Mouse (Mus musculus): ENCODE data around the gene Zfp84. TPM values are rescaled to one million over a fixed set of nuclear protein-coding genes. Genes with fewer than 3 reads are reported as not detected.
"Not testable (repeated sequence)": the region's sequence is repeated elsewhere in the genome, so short reads cannot be mapped to it uniquely, and the experiment has no call there.

Zfp84 gene
- polyA plus RNA-seq (2021), result 11.7 TPM

DNA sequence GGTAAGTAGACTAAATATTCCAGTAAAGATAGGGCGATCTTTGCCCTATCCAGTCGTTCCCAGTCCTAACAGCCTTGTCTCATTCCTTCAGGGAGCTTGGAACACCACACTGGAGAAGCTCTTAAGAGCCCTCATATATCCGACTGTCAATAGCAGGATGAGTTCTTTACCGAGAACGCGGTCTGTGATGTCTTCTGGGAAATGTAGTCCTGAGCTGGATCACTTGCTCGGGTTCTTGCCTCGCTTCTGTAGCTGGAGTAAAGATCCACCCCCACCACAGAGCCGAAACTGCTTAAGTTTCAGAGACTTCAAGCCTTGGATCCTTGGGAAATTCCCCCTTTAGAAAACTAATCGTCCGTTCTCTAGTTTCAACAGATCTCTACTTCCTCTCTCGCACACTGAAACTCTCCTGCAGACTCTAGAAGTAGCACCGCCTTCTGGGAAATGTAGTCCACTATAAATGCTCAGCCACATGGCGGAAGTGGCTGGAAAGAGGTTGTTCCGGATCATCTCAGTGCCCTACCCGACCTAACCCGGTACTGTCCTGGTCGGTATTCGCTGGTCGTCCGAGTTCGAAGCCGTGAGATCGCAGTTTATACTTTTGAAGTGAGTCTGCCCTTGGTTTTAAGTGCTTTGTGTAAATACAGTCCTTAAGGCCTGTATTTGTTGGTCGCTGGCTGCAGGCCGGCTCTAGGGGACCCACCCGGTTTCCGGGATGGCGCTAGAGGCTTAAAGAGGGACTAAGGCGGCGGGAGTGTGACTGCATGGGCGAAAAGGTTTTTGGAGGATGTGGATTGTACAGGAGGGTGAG lies at the start of gene Zfp84:
Gene Zfp84 (plus strand): TSS at position 463 of the 811 bp plus-strand sequence.
- DNase-seq (ENCODE audit: low read depth, low spot score) (peak; percentile 88), ATAC-seq (peak; percentile 93)
- in situ Hi-C loops (cut with MboI; ENCODE audit: low pct_unique_long_range_greater_than_20kb), result no loop called here
- no peaks in the 10 kb centered on the region for H3K27me3 ChIP-seq
- POLR2A ChIA-PET, result interaction anchor here (1.1 to 1.8 kb wide), 2 partner anchors 10 to 16 kb away, joined by 5 to 7 read pairs; partner anchors contain the start of gene Zfp30
- TF ChIP-seq CTCF (IDR thresholded peaks at IDR 0.05), result no peak
- CTCF ChIA-PET, result interaction anchor here (1.1 to 1.3 kb wide), 2 partner anchors 10 to 50 kb away, joined by 3 read pairs; no protein-coding TSS in a partner anchor

DNA sequence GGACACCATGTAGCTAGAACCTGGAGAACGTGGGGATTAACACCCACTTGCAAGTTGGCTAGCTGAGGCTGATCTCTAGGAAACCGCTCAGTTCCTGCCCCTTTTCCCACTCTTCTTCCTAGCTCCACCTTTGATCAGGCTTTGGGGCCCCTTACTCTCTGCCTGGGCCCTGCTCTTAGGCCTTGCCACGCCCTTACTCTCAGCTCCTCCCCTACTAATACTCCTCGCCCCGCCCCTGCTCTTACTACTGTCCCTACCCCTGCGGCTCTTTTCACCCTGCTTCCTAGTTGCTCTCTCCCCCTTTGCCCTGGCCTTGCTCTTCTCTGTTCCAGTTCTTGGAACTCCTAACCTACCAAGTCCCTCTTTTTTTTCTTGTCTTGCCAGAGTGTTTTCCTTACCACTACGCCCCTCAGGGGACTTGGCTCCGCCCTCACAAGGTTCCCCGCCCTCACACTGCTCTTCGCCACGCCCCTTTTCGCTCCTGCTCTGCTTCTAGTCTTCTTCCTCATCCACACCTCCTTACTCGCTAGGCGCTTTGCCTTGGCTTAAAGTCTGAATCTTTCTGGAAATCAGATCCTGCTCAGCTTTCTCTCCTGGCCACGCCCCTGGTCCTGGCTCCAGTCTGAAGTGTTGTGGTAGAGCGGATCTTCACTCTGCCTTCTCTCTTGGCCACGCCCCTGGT lies 42.8 kb upstream of the Zfp84 start:
- peak; percentile 39 for ATAC-seq
- CTCF ChIA-PET; H3K27me3 ChIP-seq; DNase-seq (ENCODE audit: low read depth, low spot score); POLR2A ChIA-PET: not testable (repeated sequence)
- in situ Hi-C loops (cut with MboI; ENCODE audit: low pct_unique_long_range_greater_than_20kb), result loop anchor here (5.0 kb wide), 1 partner anchor 37 kb away; no protein-coding TSS in a partner anchor

DNA sequence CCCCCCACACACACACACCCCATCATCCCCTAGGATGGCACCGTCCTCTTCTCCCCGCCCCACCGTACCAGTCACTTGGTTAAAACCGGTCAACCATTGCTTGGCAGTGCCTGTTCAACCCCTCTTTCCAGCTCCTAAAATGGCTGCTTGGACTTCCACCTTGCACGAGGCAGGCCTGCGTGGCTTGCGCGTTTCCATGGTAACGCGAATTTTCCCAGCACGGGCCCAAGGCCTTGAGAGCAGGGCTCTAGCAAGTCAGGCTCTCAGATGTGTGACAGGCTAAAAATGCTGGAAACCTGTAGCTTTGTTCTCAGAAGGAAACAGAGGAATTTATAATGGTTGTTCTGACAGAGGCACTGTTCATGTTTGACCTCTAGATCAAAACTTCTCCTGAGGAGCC lies 41.5 kb upstream of the Zfp84 start, which contains the start of gene Catsperg2:
Gene Catsperg2 (minus strand): TSS at position 173 of the 400 bp plus-strand sequence.
- POLR2A ChIA-PET; DNase-seq (ENCODE audit: low read depth, low spot score); ATAC-seq; H3K27me3 ChIP-seq; CTCF ChIA-PET: not testable (repeated sequence)
- in situ Hi-C loops (cut with MboI; ENCODE audit: low pct_unique_long_range_greater_than_20kb), result loop anchor here (5.0 kb wide), 1 partner anchor 35 kb away; no protein-coding TSS in a partner anchor

DNA sequence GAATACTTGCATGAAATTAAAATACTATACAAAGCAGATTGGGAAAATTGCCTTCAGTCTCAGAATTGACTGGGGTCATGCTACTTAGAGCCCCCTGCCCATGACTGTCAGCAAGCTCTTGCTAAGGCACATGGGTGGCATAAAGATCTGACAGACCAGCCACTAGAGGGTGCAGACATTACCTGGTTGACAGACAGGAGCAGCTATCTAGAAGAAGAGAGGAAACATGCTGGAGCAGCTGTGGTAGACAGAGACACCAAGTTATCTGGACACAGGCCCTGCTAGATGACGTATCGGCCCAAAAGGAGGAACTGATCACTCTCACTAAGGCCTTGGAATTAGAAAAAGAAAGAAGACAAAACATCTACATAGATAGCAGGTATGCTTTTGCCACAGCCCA lies 40.3 kb upstream of the Zfp84 start:
- ChIA-PET CTCF (no interaction called here), POLR2A (no interaction called here)
- no peaks in the 10 kb centered on the region for H3K27me3 ChIP-seq
- in situ Hi-C loops (cut with MboI; ENCODE audit: low pct_unique_long_range_greater_than_20kb), result loop anchor here (5.0 kb wide), 1 partner anchor 34 kb away; no protein-coding TSS in a partner anchor
- ATAC-seq, result no peak
- no peak for DNase-seq (ENCODE audit: low read depth, low spot score)
- no peak for TF ChIP-seq CTCF (IDR thresholded peaks at IDR 0.05)

DNA sequence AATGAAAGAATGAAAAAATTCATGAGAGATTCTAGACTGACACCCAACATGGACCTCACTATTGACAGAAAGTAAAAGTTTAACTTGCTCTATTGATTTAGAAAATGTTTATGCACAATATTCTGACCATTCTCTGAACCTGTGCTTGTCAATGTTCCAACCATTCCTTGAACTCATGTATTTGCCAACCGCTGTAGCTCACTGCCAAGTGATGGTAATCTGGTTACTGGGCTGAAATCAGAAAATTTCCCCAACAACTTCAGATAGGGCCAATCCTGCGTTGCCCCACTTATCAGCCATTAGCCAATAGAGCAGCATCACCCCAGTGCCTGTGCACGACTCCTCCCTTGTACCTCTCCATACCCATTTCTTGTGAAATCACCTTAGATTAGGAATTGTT lies 26.1 kb upstream of the Zfp84 start:
- ChIA-PET POLR2A (no interaction called here), CTCF (no interaction called here)
- DNase-seq (ENCODE audit: low read depth, low spot score) (no peak), ATAC-seq (no peak)
- TF ChIP-seq CTCF (IDR thresholded peaks at IDR 0.05), result no peak
- in situ Hi-C loops (cut with MboI; ENCODE audit: low pct_unique_long_range_greater_than_20kb), result no loop called here
- H3K27me3 ChIP-seq, result no peaks in the 10 kb centered on the region

DNA sequence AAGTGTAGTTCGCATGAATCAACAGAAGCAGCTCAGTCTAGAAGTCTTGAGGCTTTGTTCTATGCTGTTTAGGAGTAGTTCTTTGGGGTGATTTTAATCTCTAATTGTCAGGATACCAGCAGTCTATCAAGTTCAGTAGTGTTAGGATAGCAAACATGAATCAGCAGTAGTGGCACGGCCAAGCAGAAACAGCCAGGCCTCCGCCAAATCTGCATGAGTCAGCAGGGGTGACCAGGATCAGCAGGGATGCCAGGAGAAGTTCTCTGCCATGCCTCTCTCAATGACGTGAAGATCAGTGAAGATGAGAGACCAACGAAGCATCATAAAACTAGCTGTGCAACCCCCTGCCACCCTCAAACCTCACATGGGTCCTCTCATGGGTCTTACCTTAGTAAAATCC lies 7.9 kb upstream of the Zfp84 start:
- no peak for TF ChIP-seq CTCF (IDR thresholded peaks at IDR 0.05)
- ChIA-PET CTCF (no interaction called here), POLR2A (no interaction called here)
- DNase-seq (ENCODE audit: low read depth, low spot score) (no peak), ATAC-seq (no peak)
- in situ Hi-C loops (cut with MboI; ENCODE audit: low pct_unique_long_range_greater_than_20kb), result loop anchor here (5.0 kb wide), 1 partner anchor 33 kb away; the partner anchor contains the start of gene Catsperg2
- H3K27me3 ChIP-seq, result no peaks in the 10 kb centered on the region

DNA sequence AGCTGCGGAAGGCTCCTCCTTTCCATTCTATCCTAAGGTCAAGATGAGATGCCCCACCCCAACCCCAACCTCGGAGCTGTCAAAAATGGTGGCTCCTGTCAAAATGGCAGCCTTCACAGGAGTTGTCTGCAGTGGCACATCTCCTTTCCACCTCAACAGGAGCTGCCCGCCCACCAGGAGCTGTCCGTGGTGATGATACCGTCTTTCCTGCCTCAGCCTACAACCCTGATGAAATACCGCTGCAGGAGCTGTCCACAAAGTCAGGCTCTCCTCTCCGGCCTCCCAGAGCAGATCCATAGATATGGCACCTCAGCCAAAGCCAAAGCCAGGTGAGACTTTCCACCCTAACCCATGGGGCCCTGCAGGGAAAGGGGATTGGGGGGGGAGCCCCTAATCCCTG lies 3.6 kb upstream of the Zfp84 start:
- ChIA-PET CTCF (no interaction called here), POLR2A (no interaction called here)
- no peaks in the 10 kb centered on the region for H3K27me3 ChIP-seq
- no peak for DNase-seq (ENCODE audit: low read depth, low spot score)
- no peak for ATAC-seq
- in situ Hi-C loops (cut with MboI; ENCODE audit: low pct_unique_long_range_greater_than_20kb), result loop anchor here (5.0 kb wide), 1 partner anchor 37 kb away; the partner anchor contains the start of gene Catsperg2
- TF ChIP-seq CTCF (IDR thresholded peaks at IDR 0.05), result no peak

DNA sequence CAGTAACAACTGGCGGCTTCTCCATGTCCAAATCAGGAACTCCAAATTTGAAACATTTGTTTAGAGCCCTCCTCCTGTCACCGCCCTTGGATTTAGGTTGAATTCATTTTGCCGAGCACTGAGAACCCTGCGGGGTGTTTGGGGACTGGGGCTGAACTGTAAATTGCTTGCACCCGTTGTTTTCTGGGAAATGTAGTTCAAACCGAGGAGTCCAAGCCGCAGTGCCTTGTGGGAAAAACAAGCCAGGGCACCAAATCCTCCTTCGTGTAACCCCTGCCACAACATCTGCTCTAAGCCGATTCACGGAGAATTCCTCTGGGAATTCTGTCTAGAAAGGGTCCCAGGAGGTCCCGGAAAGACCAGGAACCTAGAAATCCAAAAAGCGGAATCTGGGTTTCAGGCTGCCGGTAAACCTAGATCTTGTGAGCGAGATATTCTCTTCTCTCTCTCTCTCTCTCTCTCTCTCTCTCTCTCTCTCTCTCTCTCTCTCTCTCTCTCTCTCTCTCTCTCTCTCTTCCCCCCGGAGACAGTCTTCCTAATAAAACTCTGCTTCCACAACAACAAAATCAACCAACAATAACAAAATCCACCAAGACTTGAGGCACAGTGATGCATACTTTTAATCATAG lies 1.2 kb upstream of the Zfp84 start:
- ChIA-PET POLR2A (no interaction called here), CTCF (no interaction called here)
- peak; percentile 38 for ATAC-seq
- no peak for TF ChIP-seq CTCF (IDR thresholded peaks at IDR 0.05)
- H3K27me3 ChIP-seq, result no peaks in the 10 kb centered on the region
- peak; percentile 65 for DNase-seq (ENCODE audit: low read depth, low spot score)
- in situ Hi-C loops (cut with MboI; ENCODE audit: low pct_unique_long_range_greater_than_20kb), result no loop called here

DNA sequence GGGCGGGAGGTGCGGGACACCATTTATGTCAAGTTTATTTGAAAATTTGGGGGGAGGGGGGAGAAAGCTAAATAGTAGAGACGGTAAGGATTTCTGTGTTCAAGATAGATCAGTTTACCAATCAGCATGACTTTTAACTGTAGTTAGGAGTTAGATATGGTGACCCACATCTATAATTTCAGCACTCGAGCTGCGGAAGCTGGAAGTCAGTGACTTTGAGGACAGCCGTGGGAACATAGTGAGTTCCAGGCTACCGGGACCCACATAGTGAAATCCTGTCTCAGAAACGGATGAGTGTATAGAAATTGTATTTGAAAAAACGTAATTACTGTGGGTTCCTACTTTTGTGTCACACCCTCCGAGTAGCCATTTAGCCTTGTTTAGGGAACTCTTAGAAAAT lies 628 bp downstream of the Zfp84 start:
- ATAC-seq (no peak), DNase-seq (ENCODE audit: low read depth, low spot score) (no peak)
- in situ Hi-C loops (cut with MboI; ENCODE audit: low pct_unique_long_range_greater_than_20kb), result no loop called here
- ChIA-PET POLR2A (interaction anchor here (0.6 to 1.8 kb wide), 3 partner anchors 10 to 54 kb away, joined by 5 to 7 read pairs (median 7); partner anchors contain the start of gene Zfp30), CTCF (interaction anchor here (1.1 to 1.3 kb wide), 2 partner anchors 10 to 50 kb away, joined by 3 read pairs; no protein-coding TSS in a partner anchor)
- H3K27me3 ChIP-seq, result no peaks in the 10 kb centered on the region
- no peak for TF ChIP-seq CTCF (IDR thresholded peaks at IDR 0.05)

DNA sequence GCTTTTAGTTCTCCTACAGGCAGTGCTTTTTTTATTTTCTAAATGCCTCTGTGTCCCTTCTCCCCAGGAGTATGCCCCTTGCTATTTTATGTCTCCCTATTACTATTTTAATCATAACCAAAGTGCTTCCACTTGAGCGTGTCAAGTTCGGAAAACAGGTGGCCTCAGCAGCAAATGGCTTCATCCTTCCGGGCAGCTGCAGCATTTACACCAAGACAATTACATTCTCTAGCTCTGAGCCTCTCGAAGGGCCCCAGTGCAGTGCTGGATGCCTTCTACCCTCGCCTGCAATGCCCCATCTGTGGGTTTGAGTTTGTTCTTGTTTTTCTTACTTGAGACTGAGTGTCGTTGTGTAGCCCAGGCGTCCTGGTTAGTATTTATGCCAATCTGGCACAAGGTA lies 5.2 kb downstream of the Zfp84 start:
- DNase-seq (ENCODE audit: low read depth, low spot score), result no peak
- in situ Hi-C loops (cut with MboI; ENCODE audit: low pct_unique_long_range_greater_than_20kb), result no loop called here
- no peak for TF ChIP-seq CTCF (IDR thresholded peaks at IDR 0.05)
- POLR2A ChIA-PET, result interaction anchor here (1.4 kb wide), 1 partner anchor 10 kb away, joined by 3 read pairs; no protein-coding TSS in a partner anchor
- H3K27me3 ChIP-seq, result no peaks in the 10 kb centered on the region
- no peak for ATAC-seq
- CTCF ChIA-PET, result no interaction called here

Data from Patski (cell line).